Mouse (Mus musculus): ENCODE results near the gene Ypel1.

Ypel1 gene

DNA sequence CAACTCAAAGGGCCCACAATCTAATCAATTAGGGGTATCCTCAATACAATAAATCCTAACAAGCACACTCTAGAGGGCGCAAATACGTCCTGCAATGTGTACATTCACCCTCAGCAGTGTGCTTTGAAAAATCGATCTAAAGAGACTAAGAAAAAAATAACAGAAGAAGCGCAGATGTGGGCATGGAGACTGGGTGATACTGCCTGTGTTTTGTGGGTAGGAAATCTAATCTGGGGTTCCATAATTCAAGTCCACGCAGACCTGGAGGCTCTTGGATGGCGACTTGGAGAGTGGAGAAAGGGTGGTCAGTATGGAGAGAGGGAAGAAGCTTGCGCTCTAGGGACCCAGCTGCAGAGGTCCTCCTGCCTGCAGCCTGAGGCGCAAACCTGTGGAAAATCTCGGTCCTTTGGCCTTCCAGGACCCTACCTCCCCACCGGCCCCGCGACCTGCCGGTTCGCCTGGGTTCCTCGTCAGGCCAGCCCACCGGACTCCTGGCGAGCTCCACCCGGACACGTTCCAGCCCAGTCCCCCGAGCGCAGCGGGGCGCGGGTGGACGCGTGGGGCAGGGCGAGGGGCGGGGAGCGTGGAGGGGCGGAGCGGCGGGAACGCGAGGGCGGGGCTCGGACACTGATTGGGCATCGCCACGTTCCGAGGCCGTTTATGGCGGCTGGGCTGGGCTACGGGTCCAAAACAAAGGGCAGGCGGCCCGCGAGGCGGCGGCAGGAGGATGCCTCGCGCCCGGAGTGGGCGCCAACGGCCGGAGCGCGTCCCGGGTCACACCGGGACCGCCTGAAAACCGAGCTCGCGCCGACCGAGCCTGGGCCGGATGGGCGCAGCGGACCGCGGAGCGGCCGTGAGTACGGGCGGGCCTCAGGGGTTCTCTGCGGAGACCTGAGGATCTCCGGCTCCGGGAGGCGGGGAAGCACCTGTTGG is at the start of gene Ypel1:
TSS of gene Ypel1 (plus strand) at position 186 of the 933 bp plus-strand sequence.
- peak; percentile 90 for DNase-seq

- peak; percentile 14 for DNase-seq
Measured at GRCm38 (mm10) chr16:17024469-17025148, 44.9 kb upstream of the Ypel1 start.

DNA sequence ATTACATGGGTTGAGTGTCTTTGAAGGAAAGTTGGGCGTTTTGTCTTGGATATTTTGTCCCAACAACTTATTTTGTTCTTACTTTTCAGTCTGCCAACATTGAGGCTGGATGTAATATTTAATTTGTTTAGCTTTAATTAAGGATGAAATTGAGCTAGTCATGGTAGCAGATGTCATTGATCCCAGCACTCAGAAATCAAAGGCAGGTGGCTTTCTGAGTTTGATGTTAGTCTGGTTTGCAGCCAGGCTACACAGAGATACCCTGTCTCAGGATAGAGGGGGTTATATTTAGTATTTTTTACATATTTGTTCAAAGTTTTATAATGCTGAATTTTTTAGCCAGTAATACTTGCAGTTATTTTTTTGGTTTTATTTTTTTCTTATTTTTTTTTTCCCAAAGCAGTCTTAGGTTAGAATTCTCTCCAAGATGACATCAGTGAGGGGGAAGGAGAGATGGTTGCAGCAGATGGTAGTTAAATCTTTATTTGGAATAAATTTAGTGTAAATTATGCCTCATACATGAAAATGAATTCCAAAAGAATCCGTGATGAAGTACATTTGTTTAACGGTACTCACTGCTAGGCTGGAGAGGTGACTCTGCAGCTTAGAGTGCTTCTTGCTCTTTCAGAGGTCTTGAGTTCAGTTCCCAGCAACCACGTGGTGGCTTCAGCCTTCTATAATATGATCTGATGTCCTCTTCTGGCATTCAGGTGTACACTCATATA is 39.4 kb upstream of the Ypel1 start:
- DNase-seq: no peak

DNA sequence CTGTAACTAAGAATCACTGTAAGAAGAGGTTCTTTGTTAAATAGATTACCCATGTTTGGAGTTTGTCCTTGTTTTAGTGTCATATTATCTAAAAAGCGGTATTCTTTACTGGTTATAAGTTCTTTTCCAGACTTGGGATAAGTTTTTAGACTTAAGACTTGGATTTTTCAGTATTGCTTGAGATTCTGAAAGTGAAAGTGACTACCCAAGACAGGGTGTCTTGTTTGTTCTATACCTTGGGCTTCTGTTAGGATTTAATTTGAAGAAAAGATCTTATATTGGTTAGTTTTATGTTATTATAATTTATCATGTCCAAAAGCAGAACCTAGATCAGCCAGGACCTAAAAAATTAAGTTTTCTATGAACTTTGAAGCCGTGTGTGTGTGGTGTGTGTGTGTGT is 35.7 kb upstream of the Ypel1 start:
- DNase-seq: no peak

DNA sequence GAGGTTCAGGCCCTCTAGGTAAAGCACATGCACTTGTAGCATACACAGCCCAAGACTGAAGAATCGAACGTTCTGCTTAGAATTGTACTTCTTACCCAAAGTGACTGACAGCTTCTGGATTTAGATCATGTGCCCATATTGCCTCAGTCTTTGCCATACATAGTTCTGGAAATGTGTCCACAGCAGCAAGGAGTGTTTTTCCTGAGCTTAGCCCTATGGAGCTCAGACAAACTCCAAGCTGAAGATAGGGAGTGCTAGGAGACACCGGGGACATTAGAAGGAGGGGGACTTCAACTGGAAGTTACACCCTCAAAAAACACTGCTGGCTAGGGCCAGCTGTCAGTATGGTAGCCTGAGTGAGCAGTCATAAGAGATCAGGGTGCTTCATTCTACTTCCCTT is 28.8 kb upstream of the Ypel1 start:
- no peak for DNase-seq

DNA sequence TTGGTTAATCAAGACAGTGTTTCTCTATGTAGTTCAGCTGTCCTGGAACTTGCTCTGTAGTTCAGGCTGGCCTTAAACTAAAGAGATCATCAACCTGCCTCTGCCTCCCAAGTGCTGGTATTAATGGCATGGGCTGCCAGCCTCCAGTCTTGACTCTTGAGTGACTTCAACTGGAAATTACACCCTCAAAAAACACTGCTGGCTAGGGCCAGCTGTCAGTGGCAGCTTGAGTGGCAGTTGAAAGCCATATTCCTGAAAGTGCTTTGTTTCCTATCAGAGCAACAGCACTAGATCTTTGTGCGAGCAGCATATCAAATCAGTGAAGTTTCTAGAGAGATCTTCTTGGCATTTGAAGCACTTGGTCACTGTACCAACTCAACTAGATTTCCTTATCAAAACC is 28.1 kb upstream of the Ypel1 start:
- DNase-seq: no peak

DNA sequence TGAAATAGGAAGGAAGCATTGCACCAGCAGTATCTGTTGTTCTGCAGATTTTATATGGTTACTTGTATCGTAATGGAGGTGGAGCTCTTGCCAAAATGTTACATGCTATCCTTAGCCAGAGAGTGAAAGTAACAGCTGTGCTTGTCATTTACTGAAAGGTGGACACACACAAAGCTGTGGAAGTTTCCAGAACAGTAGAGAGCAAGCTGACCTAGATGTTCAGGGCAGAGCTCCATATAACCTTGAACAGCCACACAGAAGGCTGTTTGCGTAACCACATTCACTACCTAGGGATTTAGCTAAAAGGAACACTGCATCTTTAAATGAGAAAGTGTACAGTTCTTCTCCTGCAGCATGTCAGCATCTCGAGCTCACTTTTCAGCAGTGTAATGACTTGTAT is 25.2 kb upstream of the Ypel1 start:
- DNase-seq: no peak

- DNase-seq: no peak
Measured at GRCm38 (mm10) chr16:17045287-17045686, 24.2 kb upstream of the Ypel1 start.

- no peak for DNase-seq
Measured at GRCm38 (mm10) chr16:17049886-17050285, 19.6 kb upstream of the Ypel1 start.

- DNase-seq: no peak
Measured at GRCm38 (mm10) chr16:17052087-17052486, 17.4 kb upstream of the Ypel1 start.

DNA sequence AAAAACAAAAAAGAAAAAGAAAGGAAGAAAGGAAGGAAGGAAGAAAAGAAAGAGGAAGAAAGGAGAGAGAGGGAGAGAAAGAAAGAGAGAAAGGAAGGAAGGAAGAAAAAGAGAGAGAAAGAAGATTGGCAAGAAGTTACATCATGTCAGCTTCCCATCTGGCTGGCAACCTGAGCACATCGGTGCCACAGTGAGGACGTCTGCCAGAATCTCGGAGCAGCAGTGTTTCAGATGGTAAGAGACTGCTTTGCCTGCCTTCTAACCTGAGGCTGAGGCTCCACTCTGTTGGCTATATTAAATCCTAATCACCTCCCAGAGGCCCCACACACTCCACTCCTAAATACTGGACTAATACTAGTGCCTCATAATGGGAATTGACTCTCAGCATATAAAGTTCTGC is 15.6 kb upstream of the Ypel1 start:
- no peak for DNase-seq

DNA sequence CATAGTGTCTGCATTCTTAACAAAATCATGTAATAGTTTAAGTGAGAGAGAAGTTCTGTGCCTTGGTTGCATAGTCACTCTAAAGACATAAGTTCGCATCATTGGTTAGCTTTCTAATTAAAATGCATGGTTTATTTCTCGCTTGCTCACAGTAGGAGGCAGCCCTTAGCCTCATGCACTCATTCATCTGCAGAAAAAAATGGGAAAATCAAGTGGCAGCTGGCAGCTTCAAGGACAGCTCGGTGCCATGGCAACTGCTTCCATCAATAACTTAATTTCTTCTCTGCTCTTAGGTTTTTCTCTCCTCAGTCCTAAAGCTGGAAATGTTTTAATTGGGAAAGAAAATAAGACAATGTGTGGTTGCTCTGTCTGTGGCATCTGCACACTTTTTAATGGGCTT is 13.9 kb upstream of the Ypel1 start:
- DNase-seq: no peak

DNA sequence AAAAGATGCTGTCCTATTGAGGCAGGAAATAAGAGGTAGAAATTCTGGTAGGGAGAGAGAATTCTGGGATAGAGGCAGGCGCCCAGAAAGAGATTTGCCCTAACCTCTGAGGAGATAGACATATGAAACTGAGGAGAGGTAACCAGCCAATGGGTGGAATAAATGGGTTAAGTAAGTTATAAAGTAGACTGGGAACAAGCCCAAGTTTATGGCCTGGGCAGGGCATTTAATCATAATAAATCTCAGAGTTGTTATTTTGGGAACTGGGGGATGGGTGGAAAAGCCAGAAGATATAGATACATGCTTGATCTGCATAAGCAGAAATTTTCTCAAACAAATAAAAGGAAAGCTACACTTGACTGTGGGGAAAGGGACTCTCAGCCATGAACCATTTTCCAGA is 7.2 kb upstream of the Ypel1 start:
- DNase-seq: no peak

- DNase-seq: no peak
Measured at GRCm38 (mm10) chr16:17067552-17067951, 1.9 kb upstream of the Ypel1 start.

DNA sequence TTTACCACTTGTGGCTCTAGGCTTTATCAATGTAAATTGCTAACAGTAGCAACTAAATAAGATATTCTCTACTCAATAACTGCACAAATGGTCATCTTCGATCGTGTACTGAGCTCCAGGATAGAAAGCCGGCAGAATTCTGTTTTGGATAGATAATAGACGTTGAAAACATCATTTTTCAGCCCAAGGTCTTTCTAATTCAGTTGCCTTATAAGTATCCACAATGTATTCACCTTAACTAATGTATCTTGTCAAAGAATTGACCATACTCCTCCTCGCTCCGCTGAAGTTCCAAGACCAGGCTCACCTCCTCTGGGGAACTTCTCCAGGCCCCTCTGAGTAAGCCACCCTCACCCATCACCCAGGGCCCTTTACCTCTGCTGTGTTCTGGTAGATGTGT is 1.2 kb downstream of the Ypel1 start:
- no peak for DNase-seq

DNA sequence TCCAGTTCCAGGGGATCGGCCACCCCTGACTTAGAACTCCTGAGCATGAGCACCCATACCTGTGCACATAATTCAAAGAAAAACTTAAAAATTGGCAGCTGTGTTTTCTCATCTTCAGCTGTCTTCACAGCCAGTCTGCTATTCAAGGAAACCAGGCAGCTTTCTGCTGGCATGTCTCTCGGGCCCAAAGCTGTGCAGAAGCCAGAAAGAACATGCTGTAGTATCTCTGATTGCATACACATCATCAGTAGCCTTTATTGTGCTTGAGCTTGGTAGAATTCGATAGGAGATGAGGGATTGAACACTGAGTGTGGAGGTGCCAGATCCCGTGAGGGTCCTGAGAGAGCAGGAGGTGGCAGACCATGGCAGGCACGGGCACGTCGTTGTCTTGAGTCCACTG is 3.5 kb downstream of the Ypel1 start:
- DNase-seq: no peak

- DNase-seq: no peak
Measured at GRCm38 (mm10) chr16:17076301-17076700, 6.8 kb downstream of the Ypel1 start.

- no peak for DNase-seq
Measured at GRCm38 (mm10) chr16:17076869-17077268, 7.4 kb downstream of the Ypel1 start.

- DNase-seq: no peak
Measured at GRCm38 (mm10) chr16:17078101-17078500, 8.6 kb downstream of the Ypel1 start.

DNA sequence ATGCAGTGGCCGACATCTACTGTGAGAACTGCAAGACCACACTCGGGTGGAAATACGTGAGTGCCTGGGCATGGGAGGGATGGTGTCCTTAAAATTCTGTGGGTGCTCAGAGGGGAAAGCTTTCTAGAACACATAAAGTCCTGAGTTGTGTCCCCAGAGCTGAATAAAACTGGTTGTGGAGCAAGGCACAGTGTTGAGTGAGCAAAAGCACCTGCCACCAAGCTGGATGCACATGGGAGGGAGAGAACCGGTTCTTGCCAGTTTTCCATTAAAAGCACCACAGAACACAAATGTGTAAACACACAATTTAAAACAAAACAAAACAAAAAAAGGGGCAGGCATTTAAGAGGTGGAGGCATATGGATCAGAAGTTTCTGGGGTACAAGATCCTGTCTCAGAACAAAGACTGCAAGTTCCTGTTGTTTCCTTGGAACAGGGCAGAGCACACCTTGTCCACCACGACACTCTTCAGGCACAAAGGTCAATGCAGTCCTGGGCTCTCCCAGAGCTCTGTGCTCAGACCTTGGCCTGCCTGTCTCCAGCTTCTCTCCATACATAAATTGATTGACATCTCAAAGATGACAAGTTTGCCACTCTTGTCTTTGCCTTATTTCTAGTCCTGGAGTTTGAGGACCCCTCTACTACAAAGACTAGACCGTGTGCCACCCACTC is 12.8 kb downstream of the Ypel1 start:
- peak; percentile 56 for DNase-seq

GRCm38 (mm10) chr16:17085636-17086035 is 16.1 kb downstream of the Ypel1 start:
- peak; percentile 59 for DNase-seq

GRCm38 (mm10) chr16:17086241-17086640 is 16.7 kb downstream of the Ypel1 start:
- DNase-seq: no peak

DNA sequence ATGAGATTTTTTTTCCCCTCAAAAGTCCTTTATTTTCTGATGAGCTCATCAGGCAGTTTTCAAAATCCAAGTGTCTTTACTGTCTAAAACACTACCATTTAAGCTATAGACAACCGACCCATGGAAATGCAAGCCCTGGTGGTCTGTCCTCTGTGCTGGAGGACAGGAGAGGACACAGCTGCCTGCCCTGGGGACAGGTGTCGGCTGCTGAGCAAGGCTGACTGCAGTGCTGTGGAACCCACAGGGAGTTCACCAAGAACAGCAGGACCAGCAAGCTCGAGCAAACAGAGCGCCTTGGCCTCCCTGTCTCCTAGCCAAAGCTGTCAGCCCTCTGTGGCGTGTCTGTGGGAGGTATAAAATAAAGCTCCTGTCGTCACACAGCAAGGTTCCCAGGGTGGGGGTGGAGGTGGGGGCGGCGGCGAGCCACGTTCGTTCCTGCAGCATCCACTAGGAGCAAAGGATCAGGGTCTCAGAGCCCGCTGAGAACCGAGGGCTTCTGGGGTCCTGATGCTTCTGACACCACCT is 17.2 kb downstream of the Ypel1 start:
- no peak for DNase-seq

Measured in lung, postnatal 36 days (tissue).